ENCODE assay signal across 12 mouse cellular contexts in the genomic region with DNA sequence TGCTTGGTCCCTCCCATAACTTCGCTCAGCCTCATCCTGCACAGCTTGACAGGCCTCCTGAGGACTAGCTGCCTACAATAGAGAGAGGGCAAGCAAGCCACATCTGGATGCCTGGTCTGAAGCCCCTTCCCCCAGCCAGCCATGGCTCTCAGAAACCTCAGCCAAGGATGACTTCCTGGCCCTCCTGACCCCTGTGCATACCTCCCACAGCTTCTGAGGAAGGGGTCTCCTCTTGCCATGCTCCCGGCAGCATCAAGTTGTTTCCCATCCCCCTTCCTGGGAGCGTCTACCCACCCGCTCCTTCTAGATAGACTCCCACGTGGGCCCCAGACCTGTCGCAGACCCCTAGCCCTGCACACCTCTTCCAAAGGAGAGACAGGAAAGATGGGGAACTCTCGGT. TPM values are rescaled to one million over a fixed set of nuclear protein-coding genes. Genes with fewer than 3 reads are reported as not detected.
DNase-seq lines count a peak whose midpoint lies in the region; ATAC-seq and TF ChIP-seq lines count a peak whose summit lies in the region.
"Had no signal": no experiment of that assay in that cellular context is flagged by ENCODE, and none has a peak within 500 bp of the region (broad histone marks: within the 10 kb centered on the region; RNA-seq: fewer than 3 reads in every experiment).

No protein-coding gene starts in this region.

- peak overlapping the region; percentile 55 for H3K4me2 ChIP-seq in heart, embryonic 12.5 days
- H3K4me2 ChIP-seq in midbrain, embryonic 12.5 days (replicated peaks), result peak overlapping the region; percentile 1; the same call in 1 of the 2 replicates
- no peak overlapping the region for H3K4me2 ChIP-seq in midbrain, embryonic 14.5 days (ENCODE audit: low read length)
- peak overlapping the region; percentile 48 for H3K4me2 ChIP-seq in stomach, embryonic 15.5 days
- H3K4me2 ChIP-seq in midbrain, postnatal 0 days (ENCODE audit: low read depth, low read length, poor library complexity, severe bottlenecking), result no peak overlapping the region
- H3K4me2 ChIP-seq: forebrain, embryonic 15.5 days had no signal

- 33% methylated on average over 7 of the region's 7 CpGs for WGBS in heart, embryonic 12.5 days
- WGBS in midbrain, embryonic 12.5 days, result 56% methylated on average over 7 of the region's 7 CpGs
- WGBS in midbrain, embryonic 14.5 days, result 67% methylated on average over 7 of the region's 7 CpGs
- WGBS in limb, embryonic 10.5 days, result 17% methylated on average over 7 of the region's 7 CpGs
- WGBS in stomach, embryonic 15.5 days, result 51% methylated on average over 7 of the region's 7 CpGs
- WGBS in midbrain, postnatal 0 days, result 65% methylated on average over 7 of the region's 7 CpGs

- no peak for ATAC-seq in heart, embryonic 12.5 days (ENCODE audit: insufficient number of reproducible peaks, low FRiP score)
- no peak for ATAC-seq in midbrain, embryonic 12.5 days (ENCODE audit: low FRiP score, low read depth)
- no peak for ATAC-seq in midbrain, embryonic 14.5 days (ENCODE audit: low FRiP score, low TSS enrichment)
- no peak for ATAC-seq in stomach, embryonic 15.5 days (ENCODE audit: insufficient read depth, low FRiP score, low read depth)
- no peak for ATAC-seq in midbrain, postnatal 0 days (ENCODE audit: low FRiP score)
- ATAC-seq: CD4-positive, CD25-positive, alpha-beta regulatory T cell, adult 4 months; forebrain, embryonic 15.5 days had no signal

- H3K9me3 ChIP-seq in heart, embryonic 12.5 days (replicated peaks), result no peaks in the 10 kb centered on the region
- H3K9me3 ChIP-seq in midbrain, embryonic 12.5 days, result no peaks in the 10 kb centered on the region
- H3K9me3 ChIP-seq in midbrain, embryonic 14.5 days (ENCODE audit: control insufficient read depth, low read length), result no peaks in the 10 kb centered on the region
- no peaks in the 10 kb centered on the region for H3K9me3 ChIP-seq in limb, embryonic 10.5 days (replicated peaks)
- H3K9me3 ChIP-seq in stomach, embryonic 15.5 days, result no peaks in the 10 kb centered on the region
- no peaks in the 10 kb centered on the region for H3K9me3 ChIP-seq in midbrain, postnatal 0 days (ENCODE audit: low read length)
- H3K9me3 ChIP-seq: forebrain, embryonic 15.5 days had no signal

- no peak for TF ChIP-seq CTCF in midbrain, postnatal 0 days (IDR thresholded peaks at IDR 0.05)

- no peak overlapping the region; the same call in 1 of the 2 replicates for H3K27ac ChIP-seq in heart, embryonic 12.5 days (ENCODE audit: poor library complexity, severe bottlenecking)
- no peak overlapping the region for H3K27ac ChIP-seq in midbrain, embryonic 12.5 days (replicated peaks)
- H3K27ac ChIP-seq in midbrain, embryonic 14.5 days (replicated peaks; ENCODE audit: low read depth, low read length), result no peak overlapping the region
- H3K27ac ChIP-seq in limb, embryonic 10.5 days, result peak overlapping the region; percentile 95
- H3K27ac ChIP-seq in stomach, embryonic 15.5 days, result no peak overlapping the region
- H3K27ac ChIP-seq in midbrain, postnatal 0 days (ENCODE audit: low read depth, low read length), result no peak overlapping the region
- H3K27ac ChIP-seq: forebrain, embryonic 15.5 days; macrophage had no signal

- H3K36me3 ChIP-seq in heart, embryonic 12.5 days, result no peaks in the 10 kb centered on the region
- no peaks in the 10 kb centered on the region for H3K36me3 ChIP-seq in midbrain, embryonic 12.5 days
- H3K36me3 ChIP-seq in midbrain, embryonic 14.5 days (ENCODE audit: control insufficient read depth, insufficient read depth, low read length), result no peaks in the 10 kb centered on the region
- 0 out of 2 replicates have a peak, but pooled peaks cover 12% of the 10 kb centered on the region for H3K36me3 ChIP-seq in limb, embryonic 10.5 days
- H3K36me3 ChIP-seq in stomach, embryonic 15.5 days, result no peaks in the 10 kb centered on the region
- H3K36me3 ChIP-seq in midbrain, postnatal 0 days (ENCODE audit: insufficient read depth, low read length), result no peaks in the 10 kb centered on the region
- H3K36me3 ChIP-seq: forebrain, embryonic 15.5 days had no signal

- H3K4me3 ChIP-seq in heart, embryonic 12.5 days, result peak overlapping the region; percentile 32
- 0 out of 2 replicates have a peak overlapping the region, but pooled peaks have one; percentile 4 for H3K4me3 ChIP-seq in midbrain, embryonic 12.5 days
- H3K4me3 ChIP-seq in midbrain, embryonic 14.5 days (replicated peaks; ENCODE audit: low read depth, low read length), result no peak overlapping the region
- peak overlapping the region; percentile 64 for H3K4me3 ChIP-seq in limb, embryonic 10.5 days
- peak overlapping the region; percentile 30 for H3K4me3 ChIP-seq in stomach, embryonic 15.5 days (replicated peaks)
- H3K4me3 ChIP-seq in midbrain, postnatal 0 days (ENCODE audit: low read depth, low read length), result no peak overlapping the region
- H3K4me3 ChIP-seq: forebrain, embryonic 15.5 days had no signal

- no peak for DNase-seq in heart, adult 9 months (ENCODE audit: low spot score in 2 of 2)
- DNase-seq in midbrain, embryonic 14.5 days, result no peak
- DNase-seq in limb, embryonic 10.5 days (ENCODE audit: low spot score), result no peak
- no peak for DNase-seq in yolk sac, embryonic 10.5 days (ENCODE audit: low spot score)
- no peak for DNase-seq in midbrain, postnatal 0 days (ENCODE audit: low spot score)
- DNase-seq: kidney, postnatal 14 days had no signal

- no peaks in the 10 kb centered on the region; the same call in 1 of the 2 replicates for H3K27me3 ChIP-seq in heart, embryonic 12.5 days (replicated peaks)
- peaks cover 11% of the 10 kb centered on the region; the same call in 1 of the 2 replicates for H3K27me3 ChIP-seq in midbrain, embryonic 12.5 days
- H3K27me3 ChIP-seq in midbrain, embryonic 14.5 days (ENCODE audit: control insufficient read depth, insufficient read depth, low read length), result no peaks in the 10 kb centered on the region
- H3K27me3 ChIP-seq in limb, embryonic 10.5 days (ENCODE audit: low read depth, poor library complexity, severe bottlenecking), result peaks cover 8% of the 10 kb centered on the region
- no peaks in the 10 kb centered on the region; the same call in 1 of the 2 replicates for H3K27me3 ChIP-seq in stomach, embryonic 15.5 days (replicated peaks)
- no peaks in the 10 kb centered on the region for H3K27me3 ChIP-seq in midbrain, postnatal 0 days (ENCODE audit: insufficient read depth, low read length)
- H3K27me3 ChIP-seq: forebrain, embryonic 15.5 days had no signal

- H3K9ac ChIP-seq in heart, embryonic 12.5 days, result peak overlapping the region; percentile 44; the same call in 1 of the 2 replicates
- H3K9ac ChIP-seq in midbrain, embryonic 12.5 days (replicated peaks), result no peak overlapping the region
- H3K9ac ChIP-seq in midbrain, embryonic 14.5 days (replicated peaks; ENCODE audit: low read length), result no peak overlapping the region
- H3K9ac ChIP-seq in stomach, embryonic 15.5 days, result no peak overlapping the region
- H3K9ac ChIP-seq in midbrain, postnatal 0 days (replicated peaks; ENCODE audit: low read length, poor library complexity, severe bottlenecking), result no peak overlapping the region
- H3K9ac ChIP-seq: forebrain, embryonic 15.5 days had no signal

- peaks cover 61% of the 10 kb centered on the region for H3K4me1 ChIP-seq in heart, embryonic 12.5 days (replicated peaks)
- H3K4me1 ChIP-seq in midbrain, embryonic 12.5 days, result peaks cover 25% of the 10 kb centered on the region
- H3K4me1 ChIP-seq in midbrain, embryonic 14.5 days (ENCODE audit: control insufficient read depth, insufficient read depth, low read length), result peaks cover 15% of the 10 kb centered on the region
- H3K4me1 ChIP-seq in limb, embryonic 10.5 days, result peaks cover 87% of the 10 kb centered on the region
- peaks cover 28% of the 10 kb centered on the region for H3K4me1 ChIP-seq in stomach, embryonic 15.5 days
- H3K4me1 ChIP-seq in midbrain, postnatal 0 days (ENCODE audit: insufficient read depth, low read length), result no peaks in the 10 kb centered on the region; the same call in 1 of the 2 replicates

RNA-seq across cellular contexts. Expression of a gene that starts 33.9 kb away (rescaled TPM):
- polyA plus RNA-seq in heart, embryonic 12.5 days (2016; fragmentation: Nextera tagmentation; extraction: Ambion mirVana), result 111 and 115 TPM in 2 replicates
- polyA plus RNA-seq in midbrain, embryonic 12.5 days (2016; fragmentation: Nextera tagmentation; extraction: Ambion mirVana), result 17.1 and 21.0 TPM in 2 replicates
- polyA plus RNA-seq in midbrain, embryonic 14.5 days (2014; fragmentation: Nextera tagmentation; extraction: Ambion mirVana), result 7.6 and 11.0 TPM in 2 replicates
- polyA plus RNA-seq in limb, embryonic 10.5 days (2016; fragmentation: Nextera tagmentation; extraction: Ambion mirVana), result 38.6 and 46.7 TPM in 2 replicates
- polyA plus RNA-seq in stomach, embryonic 15.5 days (2015; fragmentation: Nextera tagmentation; extraction: Ambion mirVana), result 34.5 and 40.3 TPM in 2 replicates
- total RNA-seq in midbrain, postnatal 0 days (2014; rRNA removed), result 22.5 and 31.5 TPM in 2 replicates
- polyA plus RNA-seq in midbrain, postnatal 0 days (2015; fragmentation: Nextera tagmentation; extraction: Ambion mirVana), result 9.8 and 10.2 TPM in 2 replicates

RNA-seq across cellular contexts. Expression of a gene that starts 35.0 kb away (rescaled TPM):
- 0.28 and 0.36 TPM in 2 replicates for polyA plus RNA-seq in heart, embryonic 12.5 days (2016; fragmentation: Nextera tagmentation; extraction: Ambion mirVana)
- 0.37 and 0.67 TPM in 2 replicates for polyA plus RNA-seq in midbrain, embryonic 12.5 days (2016; fragmentation: Nextera tagmentation; extraction: Ambion mirVana)
- polyA plus RNA-seq in midbrain, embryonic 14.5 days (2014; fragmentation: Nextera tagmentation; extraction: Ambion mirVana), result 0.12 and 0.33 TPM in 2 replicates
- 0.08 and 0.13 TPM in 2 replicates for polyA plus RNA-seq in limb, embryonic 10.5 days (2016; fragmentation: Nextera tagmentation; extraction: Ambion mirVana)
- polyA plus RNA-seq in stomach, embryonic 15.5 days (2015; fragmentation: Nextera tagmentation; extraction: Ambion mirVana), result 0.23 and 0.43 TPM in 2 replicates
- 0.33 TPM in 1 of 2 replicates, not detected in the other for total RNA-seq in midbrain, postnatal 0 days (2014; rRNA removed)
- 0.09 and 0.11 TPM in 2 replicates for polyA plus RNA-seq in midbrain, postnatal 0 days (2015; fragmentation: Nextera tagmentation; extraction: Ambion mirVana)
- polyA plus RNA-seq: CD4-positive, CD25-positive, alpha-beta regulatory T cell, adult 4 months; macrophage had no signal

Comparison
In these comparisons a context has a peak if more than half of its experiments do, and no peak if none do; other contexts are left out.
1. H3K4me2 ChIP-seq: peak in heart, embryonic 12.5 days (single experiment), midbrain, embryonic 12.5 days (single experiment) and stomach, embryonic 15.5 days (single experiment); none in midbrain, embryonic 14.5 days (single experiment) and midbrain, postnatal 0 days (single experiment).
2. H3K4me3 ChIP-seq: peak in heart, embryonic 12.5 days (single experiment), midbrain, embryonic 12.5 days (single experiment), limb, embryonic 10.5 days (single experiment) and stomach, embryonic 15.5 days (single experiment); none in midbrain, embryonic 14.5 days (single experiment) and midbrain, postnatal 0 days (single experiment).